Mouse (Mus musculus): ENCODE measurements around the gene Pde12. TPM values are rescaled to one million over a fixed set of nuclear protein-coding genes. Genes with fewer than 3 reads are reported as not detected.
"Not testable (repeated sequence)": the region's sequence is repeated elsewhere in the genome, so short reads cannot be mapped to it uniquely, and the experiment has no call there.

The Pde12 gene
- total RNA-seq (2021) = 1 to 10 TPM; 7.5 to 8.3 TPM

DNA sequence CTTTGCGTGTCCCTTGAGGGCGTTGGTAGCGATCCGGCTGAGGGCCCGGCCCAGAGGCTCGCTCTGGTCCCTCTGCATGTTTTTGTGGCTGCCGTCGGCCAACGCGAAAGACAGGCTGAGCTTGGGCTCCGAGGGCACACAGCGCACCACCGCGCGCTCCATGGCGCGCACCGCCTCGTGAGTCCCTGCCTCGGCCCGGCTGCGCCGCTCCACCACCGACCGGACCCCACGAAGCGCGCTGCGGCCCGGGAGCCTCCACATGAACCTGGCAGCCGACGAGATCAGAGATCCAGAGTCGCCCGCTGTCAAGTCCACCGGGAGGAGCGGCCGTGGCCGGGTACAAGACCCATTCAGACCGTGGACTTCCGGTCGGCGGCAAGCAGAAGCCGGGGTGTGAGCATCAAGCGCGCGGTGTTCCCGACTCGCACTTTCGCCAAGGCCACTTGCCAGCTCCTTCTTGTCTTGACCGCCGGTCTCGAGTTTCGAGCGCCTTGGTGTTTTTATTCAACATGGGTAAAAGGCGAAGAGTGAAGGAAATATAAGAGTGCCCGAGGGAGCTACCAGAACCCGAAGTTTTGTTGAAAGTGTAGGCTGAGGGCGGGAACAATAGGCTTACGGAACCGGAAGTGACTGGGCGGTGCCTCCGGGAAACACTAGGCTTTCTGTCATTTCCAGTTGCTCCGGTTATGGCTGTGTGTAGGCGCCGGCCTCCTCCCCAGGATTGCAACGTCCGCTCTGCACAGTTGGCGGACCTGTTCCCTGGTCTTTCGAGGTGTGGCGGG is at the start of gene Pde12:
TSS of gene Pde12 (minus strand) at position 592 of the 782 bp plus-strand sequence.
- DNase-seq = peak; percentile 85

DNA sequence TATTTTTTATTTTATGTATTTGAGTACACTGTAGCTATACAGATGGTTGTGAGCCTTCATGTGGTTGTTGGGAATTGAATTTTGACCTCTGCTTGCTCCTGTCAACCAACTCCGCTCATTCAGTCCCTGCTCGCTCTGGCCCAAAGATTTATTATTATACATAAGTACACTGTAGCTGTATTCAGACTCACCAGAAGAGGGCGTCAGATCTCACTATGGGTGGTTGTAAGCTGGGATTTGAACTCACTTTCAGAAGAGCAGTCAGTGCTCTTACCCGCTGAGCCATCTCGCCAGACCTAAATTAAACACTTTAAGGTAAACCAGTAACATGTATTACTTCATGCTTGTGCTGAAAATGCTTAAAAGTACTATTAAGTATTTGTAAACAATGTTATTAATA is 35.6 kb upstream of the Pde12 start:
- DNase-seq = not testable (repeated sequence)

DNA sequence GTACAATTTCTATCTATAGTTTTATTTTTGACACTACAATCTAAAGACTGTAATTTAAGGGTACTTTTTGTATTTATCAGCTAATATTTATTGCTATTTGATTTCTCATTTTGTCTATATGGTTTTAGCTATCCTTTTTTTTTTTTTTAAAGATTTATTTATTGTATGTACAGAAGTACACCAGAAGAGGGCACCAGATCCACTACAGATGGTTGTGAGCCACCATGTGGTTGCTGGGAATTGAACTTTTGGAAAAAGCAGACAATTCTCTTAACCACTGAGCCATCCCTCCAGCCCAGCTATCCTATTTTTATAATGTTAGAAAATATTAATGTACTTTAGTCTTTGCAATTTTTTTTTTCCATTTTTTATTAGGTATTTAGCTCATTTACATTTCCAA is 28.2 kb upstream of the Pde12 start:
- no peak for DNase-seq

DNA sequence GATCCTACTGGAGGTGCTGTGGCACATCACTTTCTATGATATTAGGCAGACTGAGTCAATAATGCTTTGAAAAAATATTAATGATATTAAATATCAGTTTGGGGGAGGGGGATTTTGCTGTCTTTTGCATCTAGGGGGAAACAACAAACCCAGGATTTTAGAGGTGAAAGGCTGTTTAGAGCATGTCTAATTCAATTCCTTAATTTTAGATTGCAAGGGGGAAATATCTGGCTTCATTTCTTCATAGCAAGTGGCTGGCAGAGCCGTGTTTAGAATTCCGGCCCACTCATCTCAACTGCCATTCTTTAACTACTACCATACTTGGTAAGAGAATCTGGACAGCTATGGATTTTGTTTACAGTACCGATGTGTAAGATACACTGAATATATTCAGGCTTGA is 23.3 kb upstream of the Pde12 start, which contains the start of gene Dnah12:
TSS of gene Dnah12 (plus strand) at position 301 of the 400 bp plus-strand sequence.
- no peak for DNase-seq

DNA sequence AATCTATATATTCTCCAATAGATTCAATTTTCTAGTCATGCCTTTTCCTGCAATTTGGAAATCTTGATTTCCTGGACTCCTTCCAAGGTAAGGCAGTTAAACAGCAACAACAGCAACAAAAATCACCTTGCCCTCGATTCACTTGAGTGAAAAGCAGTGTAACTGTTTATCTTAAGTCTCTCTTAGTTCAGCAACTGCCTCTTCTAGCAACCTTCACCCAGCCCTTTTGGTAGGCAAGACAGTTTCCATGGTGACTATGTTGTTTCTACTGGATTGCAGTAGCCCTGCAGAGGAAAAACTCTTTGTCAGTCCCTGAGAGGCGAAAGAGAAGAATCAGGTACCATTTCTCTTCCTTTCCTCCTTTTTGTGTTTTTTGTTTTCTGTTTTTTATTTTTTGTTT is 21.7 kb upstream of the Pde12 start:
- no peak for DNase-seq

DNA sequence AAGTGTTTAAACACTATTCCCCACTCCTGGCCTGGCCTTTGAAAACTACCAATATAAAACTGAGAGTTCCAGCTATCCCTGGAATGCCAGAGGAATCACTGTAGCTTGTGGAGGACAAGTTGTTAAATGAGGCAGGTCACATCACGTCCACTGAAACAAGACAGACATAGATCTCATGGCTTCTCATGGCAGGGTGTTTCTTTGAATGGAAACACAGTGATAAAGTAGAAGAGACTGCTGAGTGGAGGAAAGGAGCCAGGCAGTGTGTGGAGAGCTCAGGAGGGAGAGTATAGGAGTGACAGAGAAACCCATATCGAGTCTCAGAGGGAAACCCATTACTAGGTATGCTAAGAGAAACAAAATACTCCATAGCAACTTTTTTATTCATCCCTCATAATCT is 21.0 kb upstream of the Pde12 start:
- no peak for DNase-seq

DNA sequence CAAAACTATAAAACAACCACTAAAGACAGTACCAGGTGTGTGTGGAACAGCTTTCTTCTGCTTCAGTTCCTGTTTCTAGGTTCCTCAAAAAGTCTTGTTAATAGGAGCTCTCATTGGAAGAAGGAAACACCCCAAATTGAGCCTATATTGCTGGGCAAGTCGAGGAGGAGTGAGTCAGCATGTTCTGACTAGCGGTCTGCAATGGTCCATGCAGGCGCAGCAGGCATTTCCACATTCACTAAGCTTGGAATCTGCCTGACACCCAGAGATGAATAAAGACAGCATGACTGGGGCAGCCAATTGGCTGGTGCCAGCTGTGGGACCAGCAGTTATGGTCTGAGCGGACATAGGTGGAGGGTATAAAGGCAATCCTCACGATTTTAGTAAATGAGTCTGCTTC is 6.1 kb upstream of the Pde12 start:
- no peak for DNase-seq

DNA sequence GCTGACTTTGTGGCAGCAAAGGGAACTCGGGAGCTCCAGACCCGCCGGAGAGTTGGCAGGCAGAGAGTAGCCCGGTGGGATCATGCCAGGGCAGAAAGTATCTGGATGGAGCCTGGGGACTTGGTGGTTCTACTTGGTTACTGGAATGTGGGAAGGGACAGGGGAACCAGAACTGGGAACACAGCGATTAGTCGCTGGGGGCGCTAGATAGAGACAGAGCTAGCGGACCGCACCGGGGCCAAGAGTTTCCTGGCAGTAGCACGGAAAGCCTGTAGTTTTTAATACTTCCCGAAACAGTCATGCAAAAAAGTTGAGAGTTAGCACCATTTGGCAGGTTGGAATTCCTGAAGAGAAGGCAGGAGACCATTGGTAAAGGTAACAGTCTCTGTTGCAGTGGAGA is 5.7 kb upstream of the Pde12 start:
- DNase-seq = peak; percentile 62

DNA sequence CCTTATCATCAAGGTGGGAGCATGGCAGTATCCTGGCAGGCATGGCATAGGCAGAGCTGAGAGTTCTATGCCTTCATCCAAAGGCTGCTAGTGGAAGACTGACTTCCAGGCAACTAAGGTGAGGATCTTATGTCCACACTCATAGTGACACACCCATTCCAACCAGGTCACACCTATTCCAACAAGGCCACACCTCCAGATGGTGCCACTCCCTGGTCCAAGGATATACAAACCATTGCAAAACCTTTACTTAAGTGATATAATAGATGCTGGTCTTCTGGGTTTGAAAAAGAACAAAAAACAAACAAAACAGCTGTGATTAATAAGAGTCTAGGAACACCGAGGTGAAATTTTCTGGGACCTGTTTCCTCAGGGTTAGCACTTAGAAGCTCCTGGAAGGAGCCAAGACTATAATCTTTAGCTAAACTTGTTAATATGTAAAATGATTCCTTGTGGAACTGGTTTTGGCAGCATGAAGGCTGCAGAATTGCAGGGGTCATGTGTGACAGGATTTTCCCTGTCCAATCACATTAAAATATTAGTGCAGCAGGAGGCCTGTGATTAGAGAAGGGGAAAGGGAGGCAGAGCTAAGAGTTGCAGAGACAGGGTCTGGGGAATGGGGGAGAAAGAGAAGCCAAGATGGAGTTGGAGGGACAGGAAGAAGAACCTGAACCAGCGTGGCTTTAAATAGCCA is 4.9 kb upstream of the Pde12 start:
- not testable (repeated sequence) for DNase-seq

DNA sequence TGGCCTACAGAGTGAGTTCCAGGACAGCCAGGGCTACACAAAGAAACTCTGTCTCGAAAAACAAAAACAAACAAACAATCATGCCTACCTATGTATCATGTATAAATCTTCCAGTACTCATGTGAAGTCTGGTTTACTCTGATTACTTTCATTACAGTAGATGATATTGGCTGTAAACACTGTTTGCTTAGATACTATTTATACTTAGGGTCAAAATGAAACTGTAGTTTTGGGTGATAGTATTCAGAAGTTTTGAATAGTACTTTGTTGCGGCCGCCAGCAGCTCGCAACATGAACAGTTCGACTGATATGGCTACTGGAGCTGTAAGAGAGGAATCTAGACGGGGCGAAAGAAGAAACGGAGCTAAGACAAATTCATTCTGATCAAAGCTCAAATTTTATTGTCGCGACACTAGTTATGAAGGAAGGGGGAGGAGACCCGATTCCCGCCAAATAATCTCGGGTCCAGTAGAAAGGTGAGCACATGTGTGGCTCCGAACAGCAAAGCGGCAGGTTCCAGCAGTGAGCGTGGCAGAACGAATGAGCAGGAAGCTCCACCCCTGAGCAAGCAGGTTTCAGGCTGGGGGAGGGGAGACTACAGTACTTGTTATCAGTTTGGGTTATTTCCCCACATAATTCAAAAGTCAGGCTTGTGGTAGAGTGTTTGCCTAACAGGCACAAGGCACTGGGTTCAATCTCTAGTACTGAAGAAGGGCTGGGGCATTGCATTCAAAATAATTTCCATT is 2.4 kb upstream of the Pde12 start:
- not testable (repeated sequence) for DNase-seq

DNA sequence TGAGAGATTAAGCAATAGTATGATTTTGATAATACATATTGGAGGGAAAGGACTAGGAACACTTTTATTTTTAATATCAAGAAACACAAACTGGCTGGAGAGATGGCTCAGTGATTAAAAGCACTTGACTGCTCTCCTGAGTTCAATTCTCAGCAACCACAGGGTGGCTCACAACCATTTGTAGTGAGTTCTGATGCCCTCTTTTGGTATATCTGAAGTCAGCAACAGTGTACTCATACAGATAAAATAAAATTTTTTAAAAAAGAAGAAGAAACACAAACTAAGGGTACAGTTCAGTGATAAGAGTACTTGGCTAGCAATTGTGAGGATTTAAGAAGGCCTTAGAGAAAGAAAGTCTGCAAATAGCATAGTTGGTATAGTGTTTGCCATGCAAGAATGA is 1.3 kb upstream of the Pde12 start:
- DNase-seq = no peak

DNA sequence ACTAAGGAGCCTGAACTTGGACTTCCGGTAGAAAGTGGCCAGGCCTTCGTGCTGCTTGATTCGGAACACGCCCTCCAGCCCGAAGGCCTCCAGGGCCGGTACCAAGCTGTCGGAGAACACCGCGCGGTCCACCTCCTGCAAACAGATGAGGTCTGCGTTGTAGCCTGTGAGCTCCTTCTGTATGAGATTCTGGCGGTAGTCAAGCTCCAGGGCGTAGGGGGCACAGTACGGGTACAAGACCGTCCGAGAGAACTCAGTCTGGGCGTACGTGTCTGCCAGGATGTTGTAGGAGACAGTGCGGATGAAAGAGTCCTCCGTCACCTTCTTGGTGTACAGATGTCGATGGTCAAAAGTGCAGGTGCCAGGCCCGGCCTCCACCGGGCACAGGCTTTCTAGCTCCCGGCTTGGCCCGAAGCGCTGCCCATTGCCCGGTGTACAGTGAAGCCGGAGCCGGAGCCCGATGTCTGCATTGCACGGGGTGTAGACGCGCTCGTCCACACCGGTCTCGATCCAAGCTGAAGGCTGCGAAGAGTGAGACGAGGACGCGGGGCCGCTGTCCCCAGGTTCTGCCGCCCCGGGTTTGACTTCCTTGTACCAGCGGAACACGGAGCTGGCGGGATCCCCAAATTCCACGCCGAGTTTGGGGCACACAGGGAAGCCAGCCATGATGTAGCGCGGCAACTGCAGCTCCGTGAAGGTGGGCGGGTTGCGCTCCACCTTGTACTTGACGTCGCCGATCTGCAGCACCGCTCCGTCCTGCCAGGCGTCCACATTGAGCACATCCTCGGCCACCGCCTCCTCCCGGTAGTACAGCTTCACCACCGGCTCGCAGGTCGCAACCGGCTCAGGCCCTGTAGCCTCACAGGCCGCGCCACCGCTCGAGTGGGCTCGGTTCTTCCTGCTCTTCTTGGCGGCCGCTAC is 1.1 kb downstream of the Pde12 start:
- peak; percentile 54 for DNase-seq

DNA sequence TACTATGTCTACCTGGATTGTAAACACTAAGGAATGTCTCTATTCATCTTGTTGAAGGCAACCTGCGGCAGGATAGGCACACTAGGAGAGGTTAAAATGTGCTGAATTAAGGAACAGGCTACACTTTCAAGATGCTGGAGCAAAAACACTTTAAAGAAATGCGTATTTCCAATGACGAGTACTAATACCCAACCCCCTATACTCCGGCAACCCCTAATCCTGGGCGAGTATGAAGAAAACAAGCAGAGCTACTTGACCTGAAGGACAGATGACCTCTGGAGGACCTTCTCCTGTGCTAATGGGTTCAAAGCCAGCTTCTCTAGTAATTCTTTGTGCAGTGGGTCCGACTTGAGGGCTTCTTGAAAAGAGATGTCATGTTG is 1.7 kb downstream of the Pde12 start:
- no peak for DNase-seq

DNA sequence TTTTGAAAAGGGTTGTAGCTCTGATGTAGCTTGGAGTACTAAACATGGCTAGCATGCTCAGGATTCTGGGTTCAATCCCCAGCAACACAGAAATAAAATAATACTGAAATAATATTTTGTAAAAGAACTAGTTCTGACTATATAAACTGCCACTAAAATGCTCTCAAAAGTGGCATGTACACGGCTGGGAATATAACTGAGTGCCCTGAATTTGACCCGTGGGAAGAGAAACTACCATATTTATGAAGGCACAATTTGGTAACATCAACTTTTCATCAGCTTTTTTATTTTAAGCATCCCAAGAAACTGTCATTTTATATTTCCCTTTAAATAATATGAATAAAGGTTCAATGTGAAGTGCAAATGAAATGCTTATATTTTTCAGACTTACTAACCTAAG is 5.8 kb downstream of the Pde12 start:
- DNase-seq = no peak

DNA sequence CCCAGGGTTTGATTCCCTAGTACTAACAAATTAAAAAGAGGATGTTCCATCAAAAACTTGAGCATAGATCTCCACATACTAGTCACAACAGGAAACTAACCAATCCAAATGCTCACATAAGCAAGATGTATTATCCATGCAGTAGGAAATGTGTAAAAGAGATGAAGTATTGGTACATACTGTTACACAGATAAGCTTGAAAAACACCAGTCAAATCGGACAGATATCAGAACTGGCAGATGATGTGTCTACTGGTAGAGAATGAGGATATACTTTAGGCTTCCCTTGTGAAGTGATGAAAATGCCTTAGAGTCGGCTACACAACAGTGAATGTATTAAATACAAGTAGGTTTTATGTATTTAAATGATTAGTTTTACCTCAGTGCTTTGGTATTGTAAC is 7.2 kb downstream of the Pde12 start:
- DNase-seq = no peak

DNA sequence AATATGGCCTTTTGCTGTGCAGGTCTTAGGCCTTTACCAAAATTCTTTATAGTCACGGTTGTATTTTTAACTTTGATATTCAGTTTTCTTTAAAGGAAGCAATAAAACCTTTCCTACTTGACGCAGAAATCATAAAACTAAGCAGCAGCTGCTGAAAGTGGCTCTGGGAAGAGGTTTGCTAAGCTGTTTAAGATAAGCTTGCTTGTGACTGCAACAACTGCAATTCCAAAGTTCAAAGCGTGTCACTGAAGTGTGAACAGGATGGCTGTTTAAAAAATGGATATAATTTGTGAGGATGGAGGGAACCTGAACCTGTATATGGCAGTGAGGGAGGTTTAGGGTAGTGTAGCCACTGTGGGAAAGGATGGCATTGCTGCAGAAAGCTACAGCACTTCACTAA is 7.7 kb downstream of the Pde12 start:
- no peak for DNase-seq

DNA sequence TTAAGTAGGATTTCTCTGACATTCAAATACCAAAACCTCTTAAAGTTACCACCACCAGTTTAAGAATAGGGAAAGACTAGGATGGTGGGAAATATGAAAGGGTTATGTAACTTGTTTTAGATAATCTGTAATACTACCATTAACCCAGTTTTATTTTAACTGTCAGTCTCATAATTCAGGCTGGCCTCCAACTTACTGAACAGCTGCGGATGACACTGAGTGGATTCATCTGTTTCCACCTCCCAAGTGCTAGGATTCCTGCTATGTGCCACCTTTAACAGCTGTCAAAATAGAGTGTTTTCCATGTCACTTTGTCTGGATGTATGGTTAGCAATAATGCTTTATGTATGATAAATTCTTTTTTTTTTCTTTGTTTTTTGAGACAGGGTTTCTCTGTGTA is 9.4 kb downstream of the Pde12 start:
- DNase-seq = no peak

DNA sequence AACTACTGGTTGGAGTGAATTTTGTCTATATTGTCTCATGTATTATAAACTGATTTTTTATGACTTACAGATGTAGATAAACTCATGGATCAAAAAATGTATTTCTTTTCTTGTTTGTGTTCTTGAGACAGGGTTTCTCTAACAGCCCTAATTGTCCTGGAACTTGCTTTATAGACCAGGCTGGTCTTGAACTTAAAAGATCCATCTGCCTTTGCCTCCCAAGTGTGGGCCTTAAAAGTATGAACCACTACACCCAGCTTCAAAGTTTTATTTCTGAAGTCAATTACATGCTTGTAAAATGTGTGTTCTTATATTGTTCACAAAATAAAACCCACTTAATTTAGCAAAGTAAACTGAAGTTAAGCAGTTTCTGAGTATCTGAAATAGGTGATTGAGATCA is 11.5 kb downstream of the Pde12 start:
- DNase-seq = no peak

DNA sequence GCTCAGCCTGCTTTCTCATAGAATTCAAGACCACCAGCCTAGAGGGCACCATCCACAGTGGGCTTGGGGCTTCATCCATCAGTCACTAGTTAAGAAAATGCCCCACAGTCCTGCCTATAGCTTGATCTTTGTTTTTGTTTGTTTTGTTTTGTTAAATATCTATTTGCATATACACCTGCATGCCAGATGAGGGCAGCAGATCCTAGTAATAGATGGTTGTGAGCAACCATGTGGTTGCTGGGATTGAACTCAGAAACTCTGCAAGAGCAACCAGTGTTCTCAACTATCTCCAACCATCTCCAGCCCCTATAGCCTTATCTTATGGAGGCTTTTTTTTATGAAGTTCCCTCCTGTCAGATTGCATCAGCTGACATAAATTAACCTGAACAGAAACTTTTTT is 17.8 kb downstream of the Pde12 start:
- no peak for DNase-seq

DNA sequence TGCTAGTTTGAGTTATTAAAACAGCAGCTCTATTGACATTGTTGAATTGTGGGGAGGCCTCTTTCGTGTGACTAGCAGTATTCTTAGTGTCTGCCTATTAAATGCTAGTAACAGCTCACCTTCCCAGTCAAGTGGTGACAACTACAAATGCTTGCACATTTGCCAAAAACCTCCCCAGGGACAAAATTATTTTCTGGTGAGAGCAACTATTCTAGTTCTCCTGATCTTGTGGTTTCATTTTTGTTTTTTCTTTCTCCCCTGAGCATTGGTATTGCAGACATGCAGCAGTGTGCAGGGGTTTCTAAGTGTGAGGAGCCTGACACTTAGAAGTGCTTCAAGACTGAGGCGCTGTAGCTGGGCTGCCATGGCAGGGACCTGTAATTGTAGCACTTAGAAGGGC is 21.9 kb downstream of the Pde12 start:
- no peak for DNase-seq

DNA sequence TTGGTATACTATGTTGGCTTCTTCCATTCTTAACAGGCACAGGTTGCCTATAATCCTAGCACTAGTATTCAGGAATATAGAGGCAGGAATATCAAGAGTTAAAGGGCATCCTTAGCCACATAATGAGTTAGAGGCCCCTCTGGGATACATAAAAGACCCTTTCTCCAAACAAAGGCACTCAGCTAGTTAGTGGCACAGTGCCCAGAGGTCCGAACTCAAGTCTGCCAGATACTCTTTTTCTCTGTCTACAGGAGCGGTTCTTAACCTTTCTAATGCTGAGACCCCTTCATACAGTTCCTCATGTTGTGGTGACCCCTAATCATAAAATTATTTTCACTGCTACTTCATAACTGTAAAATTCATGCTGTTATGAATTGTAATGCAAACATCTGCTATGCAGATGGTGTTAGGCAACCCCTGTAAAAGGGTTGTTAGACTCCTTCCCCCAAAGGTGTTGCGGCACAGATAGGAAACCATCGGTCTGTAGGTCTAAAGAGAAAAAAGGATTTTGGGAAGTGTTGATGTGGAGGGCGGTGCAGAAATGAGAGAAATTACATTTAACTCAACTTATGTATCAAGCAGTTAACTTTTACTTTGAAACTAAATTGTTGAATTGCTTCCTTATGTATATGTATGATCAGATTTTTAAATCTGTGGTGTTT is 23.6 kb downstream of the Pde12 start:
- DNase-seq = no peak

Measured in heart, postnatal 4 days (tissue).